Mouse (Mus musculus) megakaryocyte, embryonic 14.5 days (primary cell): ENCODE measurements around the gene Gaa.

ENCODE experiments used
- FLI1 ChIP-seq: IDR thresholded peaks from 2 replicates; pipeline ENCODE4 v1.6.1; 2012; ENCODE audit warnings: low read length, inconsistent platforms, mixed read lengths
- GATA1 ChIP-seq: IDR thresholded peaks from 3 replicates; pipeline ENCODE4 v1.6.1; 2012; ENCODE audit warnings: mixed read lengths, low read length, inconsistent platforms, borderline replicate concordance

- TF ChIP-seq GATA1 (no peak), FLI1 (no peak)
Measured at GRCm38 (mm10) chr11:119235596-119235995, 32.1 kb upstream of the Gaa start.
